Mouse (Mus musculus): ENCODE results near the gene Megf8. TPM values are rescaled to one million over a fixed set of nuclear protein-coding genes. Genes with fewer than 3 reads are reported as not detected.
A peak's percentile ranks its signal among the peaks of the same experiment; 100 is the strongest.

Megf8 gene
- polyA plus RNA-seq (2016; fragmentation: Nextera tagmentation; extraction: Ambion mirVana) = 15.2 and 16.6 TPM in 2 replicates

DNA sequence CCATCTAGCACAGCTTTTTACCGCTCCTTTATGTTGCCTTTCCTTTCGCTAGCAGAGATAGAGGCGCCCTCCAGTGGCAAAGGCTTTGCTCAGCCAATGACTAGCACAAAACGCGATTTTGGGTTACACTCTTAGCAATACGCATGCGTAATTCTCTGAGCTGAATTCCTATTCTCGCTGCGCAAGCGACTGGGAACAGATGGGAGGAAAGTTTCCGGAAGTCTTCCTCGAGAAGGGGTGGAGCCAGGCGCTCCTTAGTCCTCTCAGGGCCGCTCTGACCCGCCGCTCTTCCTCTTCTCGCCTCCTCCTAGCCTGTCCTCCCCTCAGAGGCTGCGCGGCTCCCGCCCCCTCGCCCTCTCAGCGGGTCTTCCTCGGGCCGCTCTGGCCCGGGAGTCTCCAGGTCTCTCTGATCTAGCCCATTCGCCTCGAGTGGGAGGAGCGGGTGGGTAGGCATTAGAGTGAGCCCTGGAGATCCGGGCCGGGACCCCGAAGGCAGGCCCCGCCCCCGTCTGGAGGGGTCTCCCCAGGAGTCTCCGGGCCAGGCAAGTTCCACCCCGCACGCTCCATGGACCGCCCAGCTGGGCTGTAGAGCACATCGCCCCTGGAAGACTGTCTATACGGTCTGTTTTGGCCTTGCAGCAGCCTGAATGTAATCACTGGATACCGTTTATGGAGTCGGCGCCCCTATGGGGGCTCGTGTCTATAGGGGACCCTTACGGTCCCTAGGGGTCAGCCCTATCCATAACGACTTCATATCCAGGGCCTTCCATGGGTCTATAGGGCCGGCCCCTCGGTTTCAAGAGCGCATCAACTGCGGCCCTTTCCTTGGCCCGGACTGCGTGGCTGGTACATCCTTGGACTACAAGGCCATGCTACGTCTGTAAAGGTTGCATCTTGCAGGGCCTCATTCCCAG, at the start of gene Megf8:
TSS of gene Megf8 (plus strand) at position 633 of the 914 bp plus-strand sequence.
- Histone ChIP-seq H3K4me1 (peaks cover 49% of the 10 kb centered on the region), H3K9me3 (no peaks in the 10 kb centered on the region), H3K27ac (peak within 1 kb of the TSS; percentile 92), H3K27me3 (ENCODE audit: poor library complexity, severe bottlenecking) (peaks cover 45% of the 10 kb centered on the region), H3K4me3 (peak within 1 kb of the TSS; percentile 78), H3K36me3 (replicated peaks) (peaks cover 8% of the 10 kb centered on the region)
- peak; percentile 95 for DNase-seq (ENCODE audit: extremely low spot score, low spot score)
- WGBS = under 1% methylated on average over 52 of the region's 52 CpGs

DNA sequence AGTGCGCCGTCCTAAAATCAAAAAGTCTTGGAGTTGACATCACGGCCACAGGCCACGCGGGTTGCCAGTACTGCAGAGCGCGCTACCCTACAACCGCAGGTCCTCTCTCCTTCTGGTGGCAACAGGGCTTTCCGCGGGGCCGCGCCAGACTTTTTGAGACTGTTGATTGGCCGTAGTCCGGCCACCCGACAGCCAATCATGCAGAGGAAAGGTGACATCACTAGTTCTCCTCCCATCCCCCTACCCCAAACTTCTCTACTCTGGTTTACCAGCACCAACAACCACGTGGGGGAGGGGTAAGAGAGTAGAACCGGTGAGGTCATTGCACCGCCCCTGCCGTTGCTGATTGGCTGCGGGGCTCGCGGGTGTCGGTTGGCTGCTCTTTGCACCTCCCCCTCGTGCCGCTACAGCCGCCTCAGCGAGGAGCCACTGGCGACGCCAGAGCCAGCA, 49.6 kb upstream of the Megf8 start, which contains the start of gene Cic:
TSS of gene Cic (plus strand) at position 404 of the 450 bp plus-strand sequence.
- Histone ChIP-seq H3K4me1 (peaks cover 45% of the 10 kb centered on the region), H3K27ac (peak within 1 kb of the TSS; percentile 95), H3K36me3 (replicated peaks) (peaks cover 17% of the 10 kb centered on the region), H3K4me3 (peak within 1 kb of the TSS; percentile 86), H3K27me3 (ENCODE audit: poor library complexity, severe bottlenecking) (peaks cover 6% of the 10 kb centered on the region; the same call in 1 of the 2 replicates), H3K9me3 (no peaks in the 10 kb centered on the region)
- under 1% methylated on average over 29 of the region's 29 CpGs for WGBS
- DNase-seq (ENCODE audit: extremely low spot score, low spot score) = peak; percentile 99

DNA sequence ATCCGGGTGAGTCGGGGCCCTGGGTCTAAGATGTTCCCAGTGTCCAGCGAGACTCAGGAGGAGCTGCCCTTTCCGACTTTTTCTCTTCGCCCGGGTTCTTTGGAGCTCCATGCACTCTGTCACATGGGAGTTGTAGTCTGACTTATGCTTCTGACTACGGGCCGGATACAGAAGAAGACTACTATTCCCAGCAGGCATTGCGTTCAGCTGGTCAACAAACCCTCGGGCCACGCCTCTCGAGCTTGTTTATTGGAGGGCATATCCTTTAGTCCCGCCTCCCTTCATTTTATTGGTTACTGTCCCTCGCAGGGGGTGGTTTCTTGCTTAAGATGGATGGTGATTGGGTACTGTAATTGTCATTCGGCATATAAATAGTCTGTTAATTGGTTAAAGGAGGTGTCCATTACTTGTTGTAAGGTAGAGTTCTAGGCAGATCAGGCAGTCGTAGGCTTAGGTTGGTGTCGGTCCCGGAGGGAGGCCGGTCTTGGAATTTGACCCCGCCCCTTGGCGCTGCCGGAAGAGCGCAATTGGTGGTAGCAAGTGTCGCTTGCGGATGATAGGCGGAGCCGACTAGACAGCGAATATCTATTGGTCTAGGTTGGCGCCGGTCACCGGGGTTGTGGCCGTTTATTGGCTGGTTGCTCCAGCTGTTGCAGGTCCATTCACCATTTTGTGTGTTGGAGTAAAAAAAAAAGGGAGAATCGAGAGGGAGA, 49.1 kb upstream of the Megf8 start:
- H3K9me3 ChIP-seq = no peaks in the 10 kb centered on the region
- WGBS = under 1% methylated on average over 33 of the region's 33 CpGs
- peaks cover 6% of the 10 kb centered on the region; the same call in 1 of the 2 replicates for H3K27me3 ChIP-seq (ENCODE audit: poor library complexity, severe bottlenecking)
- peak overlapping the region; percentile 95 for H3K27ac ChIP-seq
- H3K4me1 ChIP-seq = peaks cover 45% of the 10 kb centered on the region
- peak overlapping the region; percentile 86 for H3K4me3 ChIP-seq
- peak; percentile 98 for DNase-seq (ENCODE audit: extremely low spot score, low spot score)
- peaks cover 22% of the 10 kb centered on the region for H3K36me3 ChIP-seq (replicated peaks)

DNA sequence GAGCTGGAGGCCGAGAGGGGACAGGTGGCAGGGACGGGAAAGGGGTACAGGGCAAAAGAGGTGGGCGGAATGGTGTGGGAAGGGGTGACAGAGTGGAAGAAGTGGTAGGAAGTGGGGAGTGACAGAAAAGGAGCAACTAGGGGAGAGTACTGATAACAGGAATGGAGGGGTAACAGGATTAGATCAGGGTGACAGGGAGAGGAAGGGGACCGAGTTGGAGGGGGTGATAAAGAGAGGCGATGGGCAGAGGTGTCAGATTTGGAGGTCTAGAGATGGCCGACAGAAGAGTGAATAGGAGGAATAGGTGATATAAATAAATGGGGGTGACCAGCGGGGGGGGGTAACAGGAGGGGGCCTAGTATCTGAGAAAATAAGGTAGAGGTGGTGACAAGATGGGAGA, 48.4 kb upstream of the Megf8 start:
- H3K27ac ChIP-seq = peak overlapping the region; percentile 95
- peak overlapping the region; percentile 86 for H3K4me3 ChIP-seq
- WGBS = 6% methylated on average over 7 of the region's 7 CpGs
- peaks cover 29% of the 10 kb centered on the region for H3K36me3 ChIP-seq (replicated peaks)
- H3K27me3 ChIP-seq (ENCODE audit: poor library complexity, severe bottlenecking) = peaks cover 6% of the 10 kb centered on the region; the same call in 1 of the 2 replicates
- H3K9me3 ChIP-seq = no peaks in the 10 kb centered on the region
- H3K4me1 ChIP-seq = peaks cover 49% of the 10 kb centered on the region
- no peak for DNase-seq (ENCODE audit: extremely low spot score, low spot score)

DNA sequence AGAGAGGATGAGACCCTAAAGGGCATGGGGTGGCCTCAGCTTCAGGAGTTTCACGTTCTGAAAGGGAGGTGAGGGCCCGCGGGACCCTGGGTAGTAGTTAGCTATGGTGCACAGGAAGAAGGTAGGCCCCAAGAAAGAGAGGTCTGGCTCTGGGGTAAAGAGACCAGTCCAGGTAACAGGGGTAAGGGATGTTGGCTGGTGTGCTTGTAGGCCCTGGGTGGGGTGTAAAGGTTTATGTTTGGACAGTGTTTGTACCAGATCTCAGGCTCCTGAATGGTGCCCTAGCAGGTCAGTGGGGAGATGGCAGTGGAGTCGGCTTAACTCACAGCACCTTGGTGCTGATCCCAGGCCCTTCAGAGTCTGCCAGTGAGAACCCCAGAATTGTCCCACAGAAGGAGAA, 47.9 kb upstream of the Megf8 start:
- peak overlapping the region; percentile 86 for H3K4me3 ChIP-seq
- H3K27ac ChIP-seq = peak overlapping the region; percentile 95
- H3K27me3 ChIP-seq (ENCODE audit: poor library complexity, severe bottlenecking) = peaks cover 6% of the 10 kb centered on the region; the same call in 1 of the 2 replicates
- DNase-seq (ENCODE audit: extremely low spot score, low spot score) = no peak
- H3K4me1 ChIP-seq = peaks cover 46% of the 10 kb centered on the region
- 50% methylated on average over 4 of the region's 4 CpGs for WGBS
- H3K36me3 ChIP-seq (replicated peaks) = peaks cover 31% of the 10 kb centered on the region
- H3K9me3 ChIP-seq = no peaks in the 10 kb centered on the region

DNA sequence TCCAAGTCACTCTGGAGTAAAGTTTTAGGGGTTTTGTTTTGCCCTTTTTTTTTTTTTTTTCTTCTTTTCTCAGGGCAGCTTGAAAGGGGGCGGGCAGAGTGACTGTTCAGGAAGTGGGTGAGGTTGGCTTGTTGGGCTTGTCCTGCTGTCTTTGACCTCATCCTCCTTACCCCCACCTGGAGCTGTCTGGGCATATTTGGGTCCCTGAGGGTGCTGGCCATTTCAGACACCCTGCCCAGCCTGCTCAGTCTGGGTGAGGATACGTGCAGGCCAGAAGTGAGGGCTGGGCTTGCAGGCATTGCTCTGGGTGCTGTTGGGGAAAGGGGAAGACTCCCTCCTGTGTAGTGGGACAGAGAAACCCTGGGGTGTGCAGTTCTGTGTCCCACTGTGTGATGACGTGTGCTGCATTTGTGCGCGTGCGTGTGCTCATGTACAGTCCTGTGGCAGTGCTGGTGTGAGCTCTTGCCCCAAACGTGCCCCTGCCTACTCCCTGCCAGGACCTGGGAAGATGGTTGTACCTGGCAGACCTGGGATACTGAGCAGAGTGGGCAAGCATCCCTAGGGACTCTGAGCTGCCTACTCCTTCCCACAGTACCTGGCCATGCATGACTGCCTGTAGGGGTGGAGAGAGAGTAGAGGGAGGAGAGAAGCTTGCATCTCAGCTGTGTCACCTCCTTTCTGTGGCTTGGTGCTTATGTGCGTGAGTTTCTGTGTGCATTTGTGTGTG, 47.3 kb upstream of the Megf8 start:
- H3K9me3 ChIP-seq = no peaks in the 10 kb centered on the region
- peaks cover 44% of the 10 kb centered on the region for H3K4me1 ChIP-seq
- WGBS = 84% methylated on average over 8 of the region's 8 CpGs
- peak overlapping the region; percentile 86; the same call in 1 of the 2 replicates for H3K4me3 ChIP-seq
- no peak for DNase-seq (ENCODE audit: extremely low spot score, low spot score)
- H3K27ac ChIP-seq = peak overlapping the region; percentile 95
- peaks cover 2% of the 10 kb centered on the region; the same call in 1 of the 2 replicates for H3K27me3 ChIP-seq (ENCODE audit: poor library complexity, severe bottlenecking)
- H3K36me3 ChIP-seq (replicated peaks) = peaks cover 31% of the 10 kb centered on the region

DNA sequence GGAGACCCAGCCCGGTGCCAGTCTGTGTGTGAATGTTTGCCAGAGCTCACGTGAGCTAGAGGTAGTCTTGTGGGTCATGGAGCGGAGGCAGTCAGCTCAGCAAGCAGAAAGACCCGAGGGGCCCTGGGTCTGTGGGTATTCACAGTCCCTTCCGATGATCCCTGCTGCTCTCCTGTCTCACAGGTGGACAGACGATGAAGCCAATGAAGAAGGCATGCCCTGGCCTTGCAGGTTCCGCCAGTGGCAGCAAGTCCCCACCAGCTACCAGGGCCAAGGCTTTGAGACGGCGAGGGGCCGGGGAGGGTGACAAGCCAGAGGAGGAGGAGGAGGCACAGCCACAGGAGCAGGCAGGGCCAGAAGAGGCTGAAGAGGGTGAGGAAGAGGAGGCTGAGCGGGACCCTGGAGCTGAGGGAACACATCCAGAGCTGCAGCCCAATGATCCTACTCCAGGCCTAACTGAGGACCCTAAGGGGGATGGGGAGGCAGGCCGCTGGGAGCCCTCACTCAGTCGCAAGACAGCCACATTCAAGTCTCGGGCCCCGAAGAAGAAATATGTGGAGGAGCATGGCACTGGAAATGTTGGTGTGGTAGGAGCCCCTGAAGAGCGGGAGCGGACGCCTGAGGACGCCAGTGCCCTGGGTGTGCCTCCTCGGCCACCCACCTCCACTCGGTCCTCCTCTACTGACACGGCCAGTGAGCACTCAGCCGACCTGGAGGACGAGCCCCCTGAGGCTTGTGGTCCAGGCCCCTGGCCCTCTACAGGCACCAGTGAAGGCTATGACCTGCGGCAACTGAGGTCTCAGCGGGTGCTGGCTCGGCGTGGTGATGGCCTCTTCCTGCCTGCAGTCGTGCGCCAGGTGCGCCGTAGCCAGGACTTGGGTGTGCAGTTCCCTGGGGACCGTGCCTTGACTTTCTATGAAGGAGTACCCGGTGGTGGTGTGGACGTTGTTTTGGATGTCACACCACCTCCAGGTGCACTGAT, 46.0 kb upstream of the Megf8 start:
- WGBS = 90% methylated on average over 35 of the region's 35 CpGs
- H3K4me1 ChIP-seq = peaks cover 51% of the 10 kb centered on the region
- peaks cover 31% of the 10 kb centered on the region for H3K36me3 ChIP-seq (replicated peaks)
- no peak for DNase-seq (ENCODE audit: extremely low spot score, low spot score)
- no peaks in the 10 kb centered on the region for H3K27me3 ChIP-seq (ENCODE audit: poor library complexity, severe bottlenecking)
- no peaks in the 10 kb centered on the region for H3K9me3 ChIP-seq
- peak overlapping the region; percentile 11; the same call in 1 of the 2 replicates for H3K4me3 ChIP-seq
- peak overlapping the region; percentile 21; the same call in 1 of the 2 replicates for H3K27ac ChIP-seq

DNA sequence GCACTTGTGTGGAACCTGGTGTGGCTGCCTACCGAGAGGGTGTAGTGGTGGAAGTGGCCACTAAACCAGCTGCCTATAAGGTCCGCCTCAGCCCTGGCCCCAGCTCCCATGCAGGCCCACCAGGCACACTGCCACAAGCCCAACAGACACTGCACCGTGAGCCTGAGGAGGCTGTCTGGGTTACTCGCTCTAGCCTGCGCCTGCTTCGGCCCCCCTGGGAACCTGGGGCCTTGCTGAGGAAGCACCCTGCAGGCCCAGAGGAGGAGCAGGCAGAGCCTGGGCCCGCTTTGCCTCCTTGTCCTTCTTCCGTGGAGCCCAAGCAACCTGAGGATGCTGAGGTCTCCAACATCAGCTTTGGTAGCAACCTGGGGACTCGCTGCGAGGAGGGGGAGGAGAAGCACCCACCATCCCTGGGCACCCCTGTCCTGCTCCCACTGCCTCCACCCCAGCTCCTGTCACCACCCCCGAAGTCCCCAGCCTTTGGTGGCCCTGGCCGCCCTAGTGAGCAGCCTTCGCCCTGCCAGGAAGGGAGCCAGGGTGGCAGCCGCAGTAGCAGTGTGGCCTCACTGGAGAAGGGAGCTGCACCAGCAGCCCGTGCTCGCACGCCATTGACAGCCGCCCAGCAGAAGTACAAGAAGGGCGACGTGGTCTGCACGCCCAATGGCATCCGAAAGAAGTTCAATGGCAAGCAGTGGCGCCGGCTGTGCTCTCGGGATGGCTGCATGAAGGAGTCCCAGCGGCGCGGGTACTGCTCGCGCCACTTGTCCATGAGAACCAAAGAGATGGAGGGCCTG, 45.1 kb upstream of the Megf8 start:
- no peaks in the 10 kb centered on the region for H3K27me3 ChIP-seq (ENCODE audit: poor library complexity, severe bottlenecking)
- H3K27ac ChIP-seq = 0 out of 2 replicates have a peak overlapping the region, but pooled peaks have one; percentile 9
- DNase-seq (ENCODE audit: extremely low spot score, low spot score) = no peak
- H3K4me3 ChIP-seq = peak overlapping the region; percentile 11; the same call in 1 of the 2 replicates
- no peaks in the 10 kb centered on the region for H3K9me3 ChIP-seq
- H3K4me1 ChIP-seq = peaks cover 52% of the 10 kb centered on the region
- H3K36me3 ChIP-seq (replicated peaks) = peaks cover 31% of the 10 kb centered on the region
- WGBS = 88% methylated on average over 30 of the region's 30 CpGs

DNA sequence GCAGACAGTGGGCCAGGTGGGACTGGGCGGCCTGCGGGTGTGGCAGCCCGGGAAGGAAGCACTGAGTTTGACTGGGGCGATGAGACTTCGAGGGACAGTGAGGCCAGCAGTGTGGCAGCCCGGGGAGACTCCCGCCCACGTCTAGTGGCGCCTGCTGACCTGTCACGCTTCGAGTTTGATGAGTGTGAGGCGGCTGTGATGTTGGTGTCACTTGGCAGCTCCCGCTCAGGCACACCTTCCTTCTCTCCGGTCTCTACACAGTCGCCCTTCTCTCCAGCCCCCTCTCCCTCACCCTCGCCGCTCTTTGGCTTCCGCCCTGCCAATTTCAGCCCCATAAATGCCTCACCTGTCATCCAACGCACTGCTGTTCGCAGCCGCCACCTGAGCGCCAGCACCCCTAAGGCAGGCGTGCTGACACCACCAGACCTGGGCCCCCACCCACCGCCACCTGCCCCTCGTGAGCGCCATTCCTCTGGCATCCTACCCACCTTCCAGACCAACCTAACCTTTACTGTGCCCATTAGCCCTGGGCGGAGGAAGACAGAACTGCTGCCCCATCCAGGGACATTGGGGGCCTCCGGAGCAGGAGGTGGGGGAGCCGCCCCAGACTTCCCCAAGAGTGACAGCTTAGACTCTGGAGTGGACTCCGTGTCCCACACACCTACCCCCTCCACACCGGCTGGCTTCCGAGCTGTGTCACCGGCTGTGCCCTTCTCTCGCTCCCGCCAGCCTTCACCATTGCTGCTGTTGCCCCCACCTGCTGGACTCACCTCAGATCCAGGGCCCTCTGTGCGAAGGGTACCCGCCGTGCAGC, 44.3 kb upstream of the Megf8 start:
- no peak for DNase-seq (ENCODE audit: extremely low spot score, low spot score)
- Histone ChIP-seq H3K36me3 (replicated peaks) (peaks cover 31% of the 10 kb centered on the region), H3K27me3 (ENCODE audit: poor library complexity, severe bottlenecking) (no peaks in the 10 kb centered on the region), H3K4me3 (no peak overlapping the region), H3K4me1 (peaks cover 57% of the 10 kb centered on the region), H3K9me3 (no peaks in the 10 kb centered on the region), H3K27ac (no peak overlapping the region; the same call in 1 of the 2 replicates)
- 90% methylated on average over 38 of the region's 38 CpGs for WGBS

Data from forebrain, embryonic 10.5 days (tissue).